Mouse (Mus musculus) liver (tissue): Measurements from ENCODE around the gene Kdm5b.
"Not testable (repeated sequence)": the region's sequence is repeated elsewhere in the genome, so short reads cannot be mapped to it uniquely, and the experiment has no call there.

Experiments
- DNase-seq: peaks from one replicate; pipeline ENCODE4 v3.0.0-alpha.2; 2020; ENCODE audit warnings: mixed read lengths

Gene Kdm5b

DNA sequence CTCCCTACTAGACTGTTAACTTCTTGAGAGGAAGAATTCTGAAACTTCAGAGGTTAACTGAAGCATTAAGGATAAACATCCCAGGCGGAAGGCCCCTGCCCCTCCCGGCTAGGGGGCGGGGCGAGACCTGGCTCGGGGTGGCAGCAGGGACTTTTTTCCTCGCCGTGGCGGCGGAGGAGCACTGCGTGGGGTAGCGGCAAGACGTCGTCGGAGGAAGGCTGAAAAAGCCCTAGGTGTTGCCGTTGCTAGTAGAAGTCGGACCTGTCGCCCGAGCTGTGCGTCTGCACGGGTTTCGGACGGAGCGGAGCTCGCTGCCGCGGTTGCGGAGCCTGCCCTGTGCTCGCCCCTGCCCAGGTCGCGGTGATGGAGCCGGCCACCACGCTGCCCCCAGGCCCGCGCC, at the start of gene Kdm5b:
TSS of gene Kdm5b (plus strand) at position 196 of the 400 bp plus-strand sequence.
- peak; percentile 84 for DNase-seq

GRCm38 (mm10) chr1:134512183-134512582, 47.8 kb upstream of the Kdm5b start:
- no peak for DNase-seq

DNA sequence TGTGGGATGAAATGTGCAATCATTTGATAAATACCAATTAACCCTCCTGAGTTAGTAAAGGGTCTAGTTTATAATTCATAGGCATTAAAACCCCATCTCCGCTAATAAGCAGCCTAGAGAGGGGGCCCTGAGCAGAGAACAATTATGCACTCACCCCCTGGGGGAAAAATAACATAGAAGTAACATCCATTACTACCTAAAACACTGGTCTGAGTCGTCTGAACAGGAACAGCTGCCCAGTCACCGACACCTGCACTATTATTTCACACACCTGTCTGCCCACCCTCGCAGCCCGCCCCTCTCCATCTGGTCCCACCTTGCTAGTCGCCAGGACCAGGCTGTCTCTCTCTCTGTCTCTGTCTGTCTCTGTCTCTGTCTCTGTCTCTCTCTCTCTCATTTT, 47.4 kb upstream of the Kdm5b start:
- DNase-seq, result no peak

- peak; percentile 23 for DNase-seq
These were observed 46.6 kb upstream of the Kdm5b start for GRCm38 (mm10) chr1:134513312-134513860.

- no peak for DNase-seq
These were observed 45.9 kb upstream of the Kdm5b start for GRCm38 (mm10) chr1:134513876-134514590.

- DNase-seq, result no peak
These were observed 44.1 kb upstream of the Kdm5b start for GRCm38 (mm10) chr1:134515891-134516290.

DNA sequence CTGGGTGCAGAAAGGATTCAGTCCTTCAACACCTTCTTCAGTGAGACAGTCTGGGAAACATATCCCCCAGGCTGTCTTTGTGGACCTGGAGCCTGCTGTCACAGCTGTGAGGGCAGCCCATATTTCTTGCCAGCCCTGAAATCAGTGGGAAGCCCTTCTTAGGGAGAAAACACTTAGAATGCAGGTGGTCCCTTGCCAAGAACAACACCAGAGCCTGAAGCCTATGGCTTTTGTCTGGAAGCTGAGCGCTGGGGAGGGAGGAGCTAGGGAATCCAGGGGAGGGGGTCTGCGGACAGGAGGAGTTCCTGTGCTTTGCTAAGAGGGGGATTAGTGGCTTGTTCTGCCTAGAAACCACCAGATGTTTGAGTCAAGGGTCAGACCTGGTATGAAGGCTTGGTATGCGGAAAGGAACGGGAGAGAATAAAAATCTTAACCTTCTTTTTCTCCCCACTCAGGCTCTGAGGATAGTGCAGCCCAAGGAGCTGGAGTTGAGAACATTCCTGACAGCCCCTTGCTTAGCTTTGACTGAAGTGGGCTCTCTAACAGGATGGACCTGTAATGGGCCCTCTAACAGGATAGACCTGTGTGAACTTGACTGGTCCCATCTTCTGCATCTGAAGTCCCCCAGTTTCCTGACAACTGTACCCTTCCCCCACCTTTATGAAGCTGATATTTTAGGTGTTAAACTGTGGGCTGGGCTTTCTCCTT, 43.3 kb upstream of the Kdm5b start:
- DNase-seq, result peak; percentile 31

- not testable (repeated sequence) for DNase-seq
These were observed 42.1 kb upstream of the Kdm5b start for GRCm38 (mm10) chr1:134517841-134518240.

DNA sequence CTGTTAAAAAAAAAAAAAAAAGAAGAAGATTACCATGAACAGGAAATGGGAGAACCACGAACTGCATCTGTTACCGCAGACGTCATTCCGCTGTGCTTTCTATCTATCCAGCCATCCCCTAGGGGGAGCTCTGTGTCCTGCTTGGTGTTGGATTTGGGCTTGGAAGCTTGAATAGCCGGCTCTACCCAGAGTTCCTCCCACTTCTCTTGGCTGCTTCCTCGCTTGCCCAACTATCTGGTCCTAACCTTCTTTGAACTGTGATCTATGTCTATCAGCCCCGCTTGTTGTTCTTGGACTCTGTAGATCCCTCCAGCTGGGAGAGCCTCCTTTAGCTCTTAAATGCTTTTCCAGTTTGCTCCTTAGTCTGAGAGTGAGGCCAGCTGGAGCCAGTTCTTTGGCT, 41.3 kb upstream of the Kdm5b start:
- DNase-seq, result peak; percentile 86

- not testable (repeated sequence) for DNase-seq
These were observed 40.8 kb upstream of the Kdm5b start for GRCm38 (mm10) chr1:134519201-134519600.

GRCm38 (mm10) chr1:134520001-134520721, 39.8 kb upstream of the Kdm5b start:
- peak; percentile 43 for DNase-seq

- no peak for DNase-seq
These were observed 38.8 kb upstream of the Kdm5b start for GRCm38 (mm10) chr1:134521163-134521562.

DNA sequence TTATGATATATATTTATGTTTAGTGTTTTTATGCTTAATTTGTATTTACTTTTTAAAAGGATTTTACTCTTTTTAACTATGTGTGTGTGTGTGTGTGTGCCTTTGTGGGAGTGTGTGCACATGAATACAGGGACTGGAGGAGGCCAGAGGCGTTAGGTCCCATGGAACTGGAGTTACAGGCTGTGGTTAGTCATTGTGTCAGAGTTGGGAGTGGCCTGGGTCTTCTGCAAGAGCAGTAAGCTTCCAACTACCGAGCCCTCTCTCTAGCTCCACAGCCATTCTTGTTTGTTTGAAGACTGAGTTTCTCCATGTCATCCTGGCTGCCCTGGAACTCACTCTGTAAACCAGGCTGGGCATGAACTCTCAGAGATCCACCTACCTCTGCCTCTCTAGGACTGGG, 37.6 kb upstream of the Kdm5b start:
- DNase-seq, result no peak

DNA sequence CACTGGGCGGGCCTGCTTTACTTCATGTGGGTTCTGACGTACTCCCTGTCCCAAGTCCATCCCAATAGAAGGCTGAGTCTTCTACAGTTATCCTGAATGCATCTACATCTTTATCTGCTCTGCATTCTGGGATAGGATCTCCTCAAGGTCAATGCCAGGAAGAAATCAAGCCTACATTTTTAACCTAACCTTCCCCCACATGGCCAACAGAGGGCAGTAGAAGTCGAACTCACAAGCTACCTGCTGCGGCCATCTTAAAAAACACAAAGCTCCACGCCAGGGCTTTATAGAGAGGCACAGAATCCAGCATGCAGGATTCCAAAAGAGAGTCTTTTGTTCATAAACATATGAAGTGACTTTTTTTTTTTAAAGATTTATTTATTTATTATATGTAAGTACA, 35.5 kb upstream of the Kdm5b start:
- DNase-seq, result peak; percentile 39

- DNase-seq, result no peak
These were observed 35.0 kb upstream of the Kdm5b start for GRCm38 (mm10) chr1:134525015-134525414.

GRCm38 (mm10) chr1:134526752-134527151, 33.2 kb upstream of the Kdm5b start:
- DNase-seq, result peak; percentile 75

GRCm38 (mm10) chr1:134530618-134531017, 29.4 kb upstream of the Kdm5b start:
- DNase-seq, result no peak

- DNase-seq, result not testable (repeated sequence)
These were observed 26.3 kb upstream of the Kdm5b start for GRCm38 (mm10) chr1:134533710-134534109.

DNA sequence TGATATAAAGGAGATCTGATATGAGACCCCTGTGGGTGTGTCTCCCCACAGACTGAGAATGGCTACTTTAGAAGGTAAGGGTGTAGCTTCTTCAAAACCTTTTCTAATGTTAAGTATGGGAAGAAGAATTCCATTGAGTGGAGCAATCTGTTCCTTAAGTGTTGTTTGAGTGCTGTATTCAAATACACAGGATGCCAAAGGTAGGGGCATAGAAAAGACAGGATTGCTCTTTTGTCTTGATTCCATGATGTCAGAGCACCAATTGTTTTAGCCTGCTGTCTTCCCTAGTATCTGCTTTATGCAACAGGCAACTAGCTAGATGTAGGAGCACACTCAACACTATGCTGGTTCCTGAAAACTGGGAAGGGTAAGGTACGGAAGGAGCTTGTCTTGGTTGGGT, 24.9 kb upstream of the Kdm5b start:
- no peak for DNase-seq

DNA sequence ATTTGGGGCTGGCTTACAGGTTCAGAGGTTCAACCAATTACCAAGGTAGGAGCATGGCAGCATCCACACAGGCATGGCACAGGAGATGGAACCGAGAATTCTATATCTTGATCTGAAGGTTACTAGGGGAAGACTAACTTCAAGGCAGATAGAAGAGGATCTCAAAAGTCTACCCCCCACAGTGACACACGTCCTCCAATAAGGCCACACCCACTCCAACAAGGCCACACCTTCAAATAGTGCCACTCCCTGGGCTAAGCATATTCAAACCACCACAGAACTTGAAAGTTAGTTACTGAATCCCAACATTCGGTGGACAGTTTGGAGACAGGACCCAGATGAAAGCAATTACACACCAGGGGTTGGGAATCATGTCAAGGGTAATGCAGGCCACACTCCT, 24.5 kb upstream of the Kdm5b start:
- peak; percentile 28 for DNase-seq

DNA sequence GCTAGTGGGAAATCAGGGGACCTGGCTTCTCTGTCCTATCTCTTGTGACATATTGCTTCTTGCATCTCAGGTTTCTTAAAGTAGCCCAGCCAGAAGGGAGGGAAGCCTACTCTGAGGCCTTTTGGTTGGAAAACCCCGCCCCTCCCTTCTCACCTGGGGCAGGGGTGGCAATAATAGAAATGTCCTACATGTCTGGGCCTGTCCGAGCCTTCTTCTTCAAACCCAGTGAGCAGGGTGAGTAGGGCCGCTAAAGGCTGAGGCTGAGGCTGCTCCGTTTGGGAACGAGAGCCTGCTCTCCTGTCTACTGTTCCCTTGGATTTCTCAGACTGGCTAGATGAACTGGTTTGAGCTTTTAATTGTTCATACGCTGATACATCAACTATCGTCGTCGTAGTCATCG, 19.4 kb upstream of the Kdm5b start:
- DNase-seq, result no peak

GRCm38 (mm10) chr1:134548231-134548630, 11.7 kb upstream of the Kdm5b start:
- DNase-seq, result no peak

GRCm38 (mm10) chr1:134549632-134550132, 10.3 kb upstream of the Kdm5b start, which contains the start of gene Mgat4e:
Gene Mgat4e, minus strand, starts transcription at chr1:134549682.
- no peak for DNase-seq
